Mouse (Mus musculus) Patski (cell line): Measurements from ENCODE around the gene Scgb3a1. TPM values are rescaled to one million over a fixed set of nuclear protein-coding genes. Genes with fewer than 3 reads are reported as not detected.
A peak's percentile ranks its signal among the peaks of the same experiment; 100 is the strongest.

Experiments used
- ATAC-seq: fragments of 100-300 bp; one replicate; pipeline ENCODE4 v1.8.0; 2021
- CTCF ChIA-PET: fragments of 350-600 bp; sonication (Branson Sonifier 250); formaldehyde crosslinking; loops from one replicate; lab custom pipeline; 2022; ENCODE audit warnings: inconsistent platforms; lab: Charles Lee
- POLR2A ChIA-PET: fragments of 350-600 bp; sonication (Branson Sonifier 250); formaldehyde crosslinking; loops from one replicate; lab custom pipeline; 2022; ENCODE audit warnings: antibody characterized with exemption, inconsistent platforms; lab: Charles Lee
- DNase-seq: peaks from one replicate; pipeline ENCODE4 v3.0.0-alpha.2; 2011; ENCODE audit warnings: low read depth, low spot score
- H3K27me3 ChIP-seq: fragments of 371-371 bp; one replicate; pipeline ENCODE4 v1.5.1; 2021
- CTCF ChIP-seq: fragments of 100-300 bp; IDR thresholded peaks from one replicate; pipeline ENCODE4 v1.5.1; 2021
- in situ Hi-C: fragments of 300-500 bp; cut with MboI; formaldehyde crosslinking; loops from 3 replicates; pipeline ENCODE4 v1.11.1; 2018; ENCODE audit warnings: low pct_unique_long_range_greater_than_20kb, mixed read lengths
- polyA plus RNA-seq: library from polyadenylated mRNA; unstranded; gene quantifications from one replicate; pipeline ENCODE4 v1.2.3, GENCODE M21; 2021

The Scgb3a1 gene
- not detected for polyA plus RNA-seq

GRCm38 (mm10) chr11:49663310-49663709 lies at the start of gene Scgb3a1:
TSS of gene Scgb3a1 (plus strand) at chr11:49663610.
- DNase-seq: no peak

GRCm38 (mm10) chr11:49615856-49616725 lies 47.3 kb upstream of the Scgb3a1 start:
- no peak for TF ChIP-seq CTCF
- no peaks in the 10 kb centered on the region for H3K27me3 ChIP-seq
- DNase-seq (peak; percentile 63), ATAC-seq (peak; percentile 90)
- POLR2A ChIA-PET: no interaction called here
- CTCF ChIA-PET: interaction anchor here (1.1 kb wide), 1 partner anchor 37 kb away, joined by 3 read pairs; no protein-coding TSS in a partner anchor
- in situ Hi-C loops: no loop called here

More at GRCm38 (mm10) chr11:49663310-49663709, at the start of gene Scgb3a1:
- no peak for ATAC-seq
- POLR2A ChIA-PET: no interaction called here
- CTCF ChIA-PET: interaction anchor here (2.1 to 7.3 kb wide), 2 partner anchors 12 to 16 kb away, joined by 5 to 41 read pairs; no protein-coding TSS in a partner anchor
- H3K27me3 ChIP-seq: no peaks in the 10 kb centered on the region
- TF ChIP-seq CTCF: no peak
- in situ Hi-C loops: no loop called here

GRCm38 (mm10) chr11:49618476-49618875 lies 44.9 kb upstream of the Scgb3a1 start:
- in situ Hi-C loops: no loop called here
- ChIA-PET CTCF (no interaction called here), POLR2A (no interaction called here)
- no peaks in the 10 kb centered on the region for H3K27me3 ChIP-seq
- DNase-seq: no peak
- ATAC-seq: no peak
- no peak for TF ChIP-seq CTCF

- TF ChIP-seq CTCF: no peak
- in situ Hi-C loops: no loop called here
- H3K27me3 ChIP-seq: no peaks in the 10 kb centered on the region
- ChIA-PET CTCF (interaction anchor here (1.2 to 2.8 kb wide), 2 partner anchors 31 to 44 kb away, joined by 4 to 8 read pairs; no protein-coding TSS in a partner anchor), POLR2A (no interaction called here)
- ATAC-seq (no peak), DNase-seq (no peak)
Observed at GRCm38 (mm10) chr11:49621953-49622352, 41.5 kb upstream of the Scgb3a1 start.

- no peak for DNase-seq
- TF ChIP-seq CTCF: no peak
- ChIA-PET CTCF (no interaction called here), POLR2A (no interaction called here)
- H3K27me3 ChIP-seq: no peaks in the 10 kb centered on the region
- no peak for ATAC-seq
- in situ Hi-C loops: no loop called here
Observed at GRCm38 (mm10) chr11:49624156-49624555, 39.3 kb upstream of the Scgb3a1 start.

- no peaks in the 10 kb centered on the region for H3K27me3 ChIP-seq
- TF ChIP-seq CTCF: no peak
- in situ Hi-C loops: no loop called here
- ATAC-seq (no peak), DNase-seq (no peak)
- ChIA-PET POLR2A (no interaction called here), CTCF (interaction anchor here (3.4 kb wide), 1 partner anchor 27 kb away, joined by 14 read pairs; no protein-coding TSS in a partner anchor)
Observed at GRCm38 (mm10) chr11:49625863-49626262, 37.5 kb upstream of the Scgb3a1 start.

GRCm38 (mm10) chr11:49626748-49627147 lies 36.7 kb upstream of the Scgb3a1 start:
- POLR2A ChIA-PET: no interaction called here
- no peak for DNase-seq
- ATAC-seq: no peak
- no peak for TF ChIP-seq CTCF
- CTCF ChIA-PET: interaction anchor here (3.4 kb wide), 1 partner anchor 26 kb away, joined by 14 read pairs; no protein-coding TSS in a partner anchor
- in situ Hi-C loops: no loop called here
- H3K27me3 ChIP-seq: no peaks in the 10 kb centered on the region

- ChIA-PET POLR2A (no interaction called here), CTCF (no interaction called here)
- H3K27me3 ChIP-seq: peaks cover 3% of the 10 kb centered on the region
- ATAC-seq (no peak), DNase-seq (no peak)
- in situ Hi-C loops: no loop called here
- TF ChIP-seq CTCF: no peak
Observed at GRCm38 (mm10) chr11:49631154-49631553, 32.3 kb upstream of the Scgb3a1 start.

GRCm38 (mm10) chr11:49632256-49632655 lies 31.2 kb upstream of the Scgb3a1 start:
- no peak for ATAC-seq
- TF ChIP-seq CTCF: no peak
- CTCF ChIA-PET: no interaction called here
- no peak for DNase-seq
- POLR2A ChIA-PET: no interaction called here
- in situ Hi-C loops: no loop called here
- H3K27me3 ChIP-seq: peaks cover 3% of the 10 kb centered on the region

GRCm38 (mm10) chr11:49634101-49634500 lies 29.3 kb upstream of the Scgb3a1 start:
- no peak for TF ChIP-seq CTCF
- DNase-seq (no peak), ATAC-seq (no peak)
- ChIA-PET POLR2A (no interaction called here), CTCF (no interaction called here)
- in situ Hi-C loops: no loop called here
- H3K27me3 ChIP-seq: peaks cover 3% of the 10 kb centered on the region

GRCm38 (mm10) chr11:49635671-49636070 lies 27.7 kb upstream of the Scgb3a1 start:
- no peak for DNase-seq
- no peak for TF ChIP-seq CTCF
- ChIA-PET POLR2A (no interaction called here), CTCF (interaction anchor here (1.4 kb wide), 1 partner anchor 11 kb away, joined by 3 read pairs; no protein-coding TSS in a partner anchor)
- H3K27me3 ChIP-seq: peaks cover 9% of the 10 kb centered on the region
- ATAC-seq: no peak
- in situ Hi-C loops: no loop called here
